Mouse (Mus musculus) limb, embryonic 14.5 days (tissue): ENCODE data around the gene Cflar. TPM values are rescaled to one million over a fixed set of nuclear protein-coding genes. Genes with fewer than 3 reads are reported as not detected.
"Not testable (repeated sequence)": the region's sequence is repeated elsewhere in the genome, so short reads cannot be mapped to it uniquely, and the experiment has no call there.

Experiments used
- ATAC-seq: fragments of 200-750 bp; cut with Nextera tagmentation; 2 replicates; pipeline ENCODE4 v1.8.0; 2017; ENCODE audit warnings: low read depth, moderate number of reproducible peaks, moderate TSS enrichment; ENCODE audit not compliant: low FRiP score
- DNase-seq: peaks from one replicate; pipeline ENCODE4 v3.0.0-alpha.2; 2015; ENCODE audit warnings: low spot score
- H3K27ac ChIP-seq: fragments of 300-500 bp; sonication (generic); replicated peaks from 2 replicates; pipeline ENCODE4 v1.5.1; 2014; ENCODE audit warnings: low read depth, mild to moderate bottlenecking, low read length, moderate library complexity, mixed read lengths
- H3K27me3 ChIP-seq: fragments of 300-500 bp; sonication (generic); 2 replicates; pipeline ENCODE4 v1.6.1; 2014; ENCODE audit warnings: low read length, mixed read lengths; ENCODE audit not compliant: control insufficient read depth, insufficient read depth
- H3K36me3 ChIP-seq: fragments of 300-500 bp; sonication (generic); 2 replicates; pipeline ENCODE4 v1.6.1; 2014; ENCODE audit warnings: mild to moderate bottlenecking, low read length, moderate library complexity, mixed read lengths; ENCODE audit not compliant: control insufficient read depth, insufficient read depth
- H3K4me1 ChIP-seq: fragments of 300-500 bp; sonication (generic); 2 replicates; pipeline ENCODE4 v1.6.1; 2014; ENCODE audit warnings: antibody characterized with exemption, low read length, mixed read lengths; ENCODE audit not compliant: control insufficient read depth, insufficient read depth
- H3K4me2 ChIP-seq: fragments of 300-500 bp; sonication (generic); replicated peaks from 2 replicates; pipeline ENCODE4 v1.6.1; 2014; ENCODE audit warnings: low read depth, mild to moderate bottlenecking, low read length, moderate library complexity; ENCODE audit not compliant: severe bottlenecking
- H3K4me3 ChIP-seq: fragments of 300-500 bp; sonication (generic); replicated peaks from 2 replicates; pipeline ENCODE4 v1.5.1; 2014; ENCODE audit warnings: low read length
- H3K9ac ChIP-seq: fragments of 300-500 bp; sonication (generic); 2 replicates; pipeline ENCODE4 v1.6.1; 2014; ENCODE audit warnings: mild to moderate bottlenecking, low read depth, low read length, moderate library complexity; ENCODE audit not compliant: severe bottlenecking
- H3K9me3 ChIP-seq: fragments of 300-500 bp; sonication (generic); 2 replicates; pipeline ENCODE4 v1.6.1; 2016; ENCODE audit warnings: low read length; ENCODE audit not compliant: control insufficient read depth
- POLR2A ChIP-seq: fragments of 200-500 bp; IDR thresholded peaks from 2 replicates; pipeline ENCODE4 v1.8.0; 2012; ENCODE audit warnings: inconsistent platforms, mild to moderate bottlenecking, moderate library complexity, borderline replicate concordance; ENCODE audit not compliant: insufficient read depth, insufficient read length; ENCODE audit errors: extremely low read depth
- WGBS: fragments of 180-500 bp; shearing (Covaris S2); extraction: QIAGEN DNeasy Blood & Tissue Kit; methylation state at CpG from one replicate; pipeline ENCODE4 v1.1.7; 2014; 5-methylcytosine and 5-hydroxymethylcytosine counted together
- polyA plus RNA-seq, 2 experiments: library from polyadenylated mRNA; depleted of rRNA in 1 of 2; stranded (reverse) in 1 of 2; unstranded in 1 of 2; fragments of >200 nt; fragmentation: Nextera tagmentation in 1 of 2; extraction: Ambion mirVana in 1 of 2; gene quantifications; 2 replicates each; pipeline versions ENCODE4 v1.2.1 to v1.2.3; 2012 to 2014

The Cflar gene
- polyA plus RNA-seq, 2 experiments = 28.9 to 37.2 TPM

DNA sequence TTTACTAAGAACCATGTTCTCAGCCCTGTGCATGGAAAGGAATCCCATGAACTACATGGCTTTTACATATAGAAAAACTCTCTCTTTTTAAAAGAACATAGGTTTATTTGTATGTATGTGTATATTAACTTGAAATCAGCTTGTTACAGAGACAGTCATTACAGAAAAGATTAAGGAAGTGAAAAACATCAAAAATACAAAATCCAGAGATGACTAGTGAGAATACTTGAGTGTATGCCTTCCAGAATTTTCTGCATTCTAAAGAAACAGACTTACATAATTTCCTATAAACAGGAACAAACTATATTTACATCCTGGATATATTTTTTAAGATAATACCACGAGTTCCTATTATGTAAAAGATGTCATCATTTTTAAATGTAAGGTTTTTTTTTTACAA, 17.6 kb upstream of the Cflar start:
- DNase-seq (no peak), ATAC-seq (no peak)
- no peak overlapping the region for H3K9ac ChIP-seq
- H3K36me3 ChIP-seq = no peaks in the 10 kb centered on the region
- no peaks in the 10 kb centered on the region for H3K27me3 ChIP-seq
- no peak overlapping the region for H3K27ac ChIP-seq
- 72% methylated on average over 1 of the region's 1 CpGs for WGBS
- H3K4me2 ChIP-seq = no peak overlapping the region
- H3K4me3 ChIP-seq = no peak overlapping the region
- no peak for TF ChIP-seq POLR2A
- no peaks in the 10 kb centered on the region for H3K9me3 ChIP-seq
- H3K4me1 ChIP-seq = no peaks in the 10 kb centered on the region

- not testable (repeated sequence) for H3K4me3 ChIP-seq, ATAC-seq, DNase-seq, H3K4me1 ChIP-seq, H3K9ac ChIP-seq, H3K27me3 ChIP-seq, H3K36me3 ChIP-seq, H3K4me2 ChIP-seq, H3K27ac ChIP-seq, H3K9me3 ChIP-seq
- WGBS = 85% methylated on average over 4 of the region's 4 CpGs
Measured at GRCm38 (mm10) chr1:58695810-58696209, 15.5 kb upstream of the Cflar start, which contains the start of gene Als2cr12. Gene Als2cr12 (minus strand): TSS chr1:58695989.

DNA sequence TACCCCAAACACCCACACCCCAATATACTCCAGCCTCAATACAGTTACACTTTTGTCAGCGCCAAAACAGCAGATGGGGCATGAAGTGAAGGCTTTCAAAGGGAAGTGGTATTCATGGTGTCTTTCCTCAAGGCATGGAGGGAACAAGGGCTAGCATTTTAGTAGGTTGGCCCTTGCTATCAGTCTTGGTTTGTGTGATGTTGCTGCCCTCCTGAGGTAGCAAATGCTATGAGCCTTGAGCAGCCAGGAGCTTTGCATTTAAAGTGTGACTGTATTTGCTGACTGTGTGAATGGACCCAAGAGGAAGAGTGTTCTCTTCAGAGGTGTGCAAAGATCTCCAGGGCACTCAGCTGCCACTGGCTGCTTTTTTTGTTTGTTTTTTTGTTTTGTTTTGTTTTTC, 13.7 kb upstream of the Cflar start:
- not testable (repeated sequence) for DNase-seq, H3K9ac ChIP-seq, H3K4me2 ChIP-seq, H3K4me1 ChIP-seq, H3K9me3 ChIP-seq, ATAC-seq, H3K27me3 ChIP-seq, H3K36me3 ChIP-seq, H3K27ac ChIP-seq, H3K4me3 ChIP-seq
- WGBS = 41% methylated on average over 1 of the region's 1 CpGs

- no peak overlapping the region for H3K4me3 ChIP-seq
- no peaks in the 10 kb centered on the region for H3K36me3 ChIP-seq
- DNase-seq (no peak), ATAC-seq (no peak)
- no peak overlapping the region for H3K9ac ChIP-seq
- no peak overlapping the region for H3K27ac ChIP-seq
- H3K4me1 ChIP-seq = no peaks in the 10 kb centered on the region
- H3K27me3 ChIP-seq = no peaks in the 10 kb centered on the region
- no peaks in the 10 kb centered on the region for H3K9me3 ChIP-seq
- H3K4me2 ChIP-seq = no peak overlapping the region
- 80% methylated on average over 4 of the region's 4 CpGs for WGBS
- no peak for TF ChIP-seq POLR2A
Measured at GRCm38 (mm10) chr1:58698781-58699180, 12.5 kb upstream of the Cflar start.

- no peaks in the 10 kb centered on the region for H3K9me3 ChIP-seq
- no peak for TF ChIP-seq POLR2A
- H3K4me2 ChIP-seq = no peak overlapping the region
- DNase-seq (no peak), ATAC-seq (no peak)
- no peaks in the 10 kb centered on the region for H3K36me3 ChIP-seq
- no peaks in the 10 kb centered on the region for H3K27me3 ChIP-seq
- 73% methylated on average over 3 of the region's 3 CpGs for WGBS
- H3K4me3 ChIP-seq = no peak overlapping the region
- H3K4me1 ChIP-seq = no peaks in the 10 kb centered on the region
- H3K27ac ChIP-seq = no peak overlapping the region
- H3K9ac ChIP-seq = no peak overlapping the region
Measured at GRCm38 (mm10) chr1:58699988-58700387, 11.3 kb upstream of the Cflar start.

- DNase-seq, ATAC-seq, H3K36me3 ChIP-seq, H3K27ac ChIP-seq, H3K9ac ChIP-seq, H3K27me3 ChIP-seq, H3K9me3 ChIP-seq, H3K4me2 ChIP-seq, H3K4me1 ChIP-seq, H3K4me3 ChIP-seq: not testable (repeated sequence)
- 74% methylated on average over 4 of the region's 5 CpGs for WGBS
Measured at GRCm38 (mm10) chr1:58700580-58701162, 10.6 kb upstream of the Cflar start.

DNA sequence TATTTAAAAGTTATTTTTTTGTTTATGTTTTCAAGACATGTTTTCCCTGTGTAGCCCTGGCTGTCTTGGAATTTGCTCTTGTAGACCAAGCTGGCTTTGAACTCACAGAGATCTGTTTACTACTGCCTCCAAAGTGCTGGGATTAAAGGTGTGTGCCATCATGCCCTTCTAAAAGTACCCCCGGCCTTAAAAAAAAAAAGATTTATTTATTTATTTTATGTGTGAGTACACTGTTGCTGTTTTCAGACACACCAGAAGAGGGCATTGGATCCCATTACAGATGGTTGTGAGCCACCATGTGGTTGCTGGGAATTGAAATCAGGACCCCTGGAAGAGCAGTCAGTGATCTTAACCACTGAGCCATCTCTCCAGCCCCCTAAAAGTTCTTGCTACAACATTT, 1.3 kb upstream of the Cflar start:
- H3K9me3 ChIP-seq, H3K4me2 ChIP-seq, H3K9ac ChIP-seq, H3K36me3 ChIP-seq, DNase-seq, ATAC-seq, H3K27ac ChIP-seq, H3K4me3 ChIP-seq, H3K27me3 ChIP-seq: not testable (repeated sequence)
- WGBS = 88% methylated on average over 1 of the region's 1 CpGs
- H3K4me1 ChIP-seq = peaks cover 11% of the 10 kb centered on the region; the same call in 1 of the 2 replicates
